Mouse (Mus musculus): ENCODE results near the gene Macrod2.
A peak's percentile ranks its signal among the peaks of the same experiment; 100 is the strongest.

The Macrod2 gene

GRCm38 (mm10) chr2:140395179-140395578 lies at the start of gene Macrod2:
Macrod2 (plus strand) TSS chr2:140395309.
- DNase-seq (ENCODE audit: low read depth, low spot score) = peak; percentile 95

GRCm38 (mm10) chr2:140359905-140360304 lies 35.2 kb upstream of the Macrod2 start:
- DNase-seq (ENCODE audit: low read depth, low spot score) = no peak

GRCm38 (mm10) chr2:140364804-140365203 lies 30.3 kb upstream of the Macrod2 start:
- DNase-seq (ENCODE audit: low read depth, low spot score) = no peak

GRCm38 (mm10) chr2:140389525-140389924 lies 5.6 kb upstream of the Macrod2 start, which contains the start of gene Sel1l2:
Sel1l2 (minus strand) TSS chr2:140389706.
- no peak for DNase-seq (ENCODE audit: low read depth, low spot score)

- DNase-seq (ENCODE audit: low read depth, low spot score) = no peak
Measured at GRCm38 (mm10) chr2:140395744-140396231, 679 bp downstream of the Macrod2 start.

GRCm38 (mm10) chr2:140425844-140426243 lies 30.7 kb downstream of the Macrod2 start:
- no peak for DNase-seq (ENCODE audit: low read depth, low spot score)

- peak; percentile 27 for DNase-seq (ENCODE audit: low read depth, low spot score)
Measured at GRCm38 (mm10) chr2:140427283-140427682, 32.2 kb downstream of the Macrod2 start.

GRCm38 (mm10) chr2:140439081-140439480 lies 44.0 kb downstream of the Macrod2 start:
- no peak for DNase-seq (ENCODE audit: low read depth, low spot score)

GRCm38 (mm10) chr2:140448636-140449035 lies 53.5 kb downstream of the Macrod2 start:
- DNase-seq (ENCODE audit: low read depth, low spot score) = no peak

GRCm38 (mm10) chr2:140475770-140476169 lies 80.7 kb downstream of the Macrod2 start:
- DNase-seq (ENCODE audit: low read depth, low spot score) = no peak

- no peak for DNase-seq (ENCODE audit: low read depth, low spot score)
Measured at GRCm38 (mm10) chr2:140476891-140477290, 81.8 kb downstream of the Macrod2 start.

GRCm38 (mm10) chr2:140482604-140483003 lies 87.5 kb downstream of the Macrod2 start:
- no peak for DNase-seq (ENCODE audit: low read depth, low spot score)

- no peak for DNase-seq (ENCODE audit: low read depth, low spot score)
Measured at GRCm38 (mm10) chr2:140497688-140498087, 102.6 kb downstream of the Macrod2 start.

- peak; percentile 30 for DNase-seq (ENCODE audit: low read depth, low spot score)
Measured at GRCm38 (mm10) chr2:140500951-140501350, 105.8 kb downstream of the Macrod2 start.

GRCm38 (mm10) chr2:140521472-140521871 lies 126.4 kb downstream of the Macrod2 start:
- no peak for DNase-seq (ENCODE audit: low read depth, low spot score)

GRCm38 (mm10) chr2:140530214-140530613 lies 135.1 kb downstream of the Macrod2 start:
- no peak for DNase-seq (ENCODE audit: low read depth, low spot score)

- no peak for DNase-seq (ENCODE audit: low read depth, low spot score)
Measured at GRCm38 (mm10) chr2:140532024-140532423, 136.9 kb downstream of the Macrod2 start.

GRCm38 (mm10) chr2:140532859-140533519 lies 137.9 kb downstream of the Macrod2 start:
- DNase-seq (ENCODE audit: low read depth, low spot score) = no peak

- no peak for DNase-seq (ENCODE audit: low read depth, low spot score)
Measured at GRCm38 (mm10) chr2:140533621-140534020, 138.5 kb downstream of the Macrod2 start.

- DNase-seq (ENCODE audit: low read depth, low spot score) = no peak
Measured at GRCm38 (mm10) chr2:140534583-140534982, 139.5 kb downstream of the Macrod2 start.

- DNase-seq (ENCODE audit: low read depth, low spot score) = no peak
Measured at GRCm38 (mm10) chr2:140535832-140536571, 140.9 kb downstream of the Macrod2 start.

- no peak for DNase-seq (ENCODE audit: low read depth, low spot score)
Measured at GRCm38 (mm10) chr2:140549286-140549685, 154.2 kb downstream of the Macrod2 start.

GRCm38 (mm10) chr2:140561426-140561825 lies 166.3 kb downstream of the Macrod2 start:
- no peak for DNase-seq (ENCODE audit: low read depth, low spot score)

All from embryo, embryonic 11.5 days (tissue).